Mouse (Mus musculus) hindbrain, embryonic 14.5 days (tissue): ENCODE measurements around the gene Dnmt1. TPM values are rescaled to one million over a fixed set of nuclear protein-coding genes. Genes with fewer than 3 reads are reported as not detected.

Source experiments
- ATAC-seq: fragments of 200-750 bp; cut with Nextera tagmentation; 2 replicates; pipeline ENCODE4 v1.8.0; 2017; ENCODE audit warnings: moderate number of reproducible peaks, mild to moderate bottlenecking, moderate TSS enrichment, moderate library complexity; ENCODE audit not compliant: low FRiP score
- DNase-seq: peaks from one replicate; pipeline ENCODE4 v3.0.0-alpha.2; 2015; ENCODE audit warnings: low spot score
- H3K27ac ChIP-seq: fragments of 300-500 bp; sonication (generic); 2 replicates; pipeline ENCODE4 v1.5.1; 2014; ENCODE audit warnings: mild to moderate bottlenecking, moderate library complexity
- H3K27me3 ChIP-seq: fragments of 300-500 bp; sonication (generic); 2 replicates; pipeline ENCODE4 v1.6.1; 2014; ENCODE audit warnings: mild to moderate bottlenecking, low read length, mixed read lengths; ENCODE audit not compliant: control insufficient read depth, insufficient read depth
- H3K36me3 ChIP-seq: fragments of 300-500 bp; sonication (generic); replicated peaks from 2 replicates; pipeline ENCODE4 v1.6.1; 2014; ENCODE audit not compliant: control insufficient read depth, insufficient read depth
- H3K4me1 ChIP-seq: fragments of 300-500 bp; sonication (generic); replicated peaks from 2 replicates; pipeline ENCODE4 v1.6.1; 2014; ENCODE audit warnings: antibody characterized with exemption, low read length, mixed read lengths; ENCODE audit not compliant: control insufficient read depth, insufficient read depth
- H3K4me2 ChIP-seq: fragments of 300-500 bp; sonication (generic); replicated peaks from 2 replicates; pipeline ENCODE4 v1.6.1; 2014; ENCODE audit warnings: mild to moderate bottlenecking, moderate library complexity
- H3K4me3 ChIP-seq: fragments of 300-500 bp; sonication (generic); replicated peaks from 2 replicates; pipeline ENCODE4 v1.5.1; 2014; ENCODE audit warnings: mild to moderate bottlenecking, low read length
- H3K9ac ChIP-seq: fragments of 300-500 bp; sonication (generic); 2 replicates; pipeline ENCODE4 v1.6.1; 2014
- H3K9me3 ChIP-seq: fragments of 300-500 bp; sonication (generic); 2 replicates; pipeline ENCODE4 v1.6.1; 2016; ENCODE audit warnings: low read length; ENCODE audit not compliant: control insufficient read depth
- WGBS: fragments of 180-500 bp; shearing (Covaris S2); extraction: QIAGEN DNeasy Blood & Tissue Kit; methylation state at CpG from one replicate; pipeline ENCODE4 v1.1.7; 2014; 5-methylcytosine and 5-hydroxymethylcytosine counted together
- microRNA-seq: library from miRNA; unstranded; fragments of <30 nt; microRNA quantifications from one replicate; pipeline ENCODE4, GENCODE M21; 2016
- polyA plus RNA-seq: library from polyadenylated mRNA; unstranded; fragments of >200 nt; fragmentation: Nextera tagmentation; extraction: Ambion mirVana; gene quantifications from 2 replicates; pipeline ENCODE4 v1.2.1, GENCODE M21; 2014

Gene Dnmt1
- polyA plus RNA-seq, 1 experiment from 2014 or later: 37.8 TPM

DNA sequence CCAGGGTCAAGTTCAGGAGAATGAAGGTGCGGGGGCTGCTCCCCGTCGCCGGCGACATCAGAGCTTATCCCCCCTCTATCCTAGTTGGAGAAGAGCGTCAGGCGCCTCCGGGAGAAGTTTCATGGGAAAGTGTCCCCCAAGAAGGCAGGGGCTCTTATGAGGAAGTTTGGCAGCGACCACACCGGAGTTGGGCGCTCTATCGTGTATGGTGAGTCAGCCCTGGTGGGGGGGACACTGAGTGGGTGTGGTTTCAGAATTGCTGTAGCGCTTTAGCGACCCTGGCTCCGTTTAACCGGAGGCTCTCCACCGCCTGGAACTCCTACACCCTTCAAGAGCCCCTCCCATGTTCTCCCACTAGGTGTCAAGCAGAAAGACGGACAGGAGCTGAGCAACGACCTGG lies 90.4 kb downstream of the Dnmt1 start:
- H3K4me3 ChIP-seq: peak overlapping the region; percentile 29
- ATAC-seq (no peak), DNase-seq (no peak)
- peaks cover 47% of the 10 kb centered on the region for H3K27me3 ChIP-seq
- no peak overlapping the region for H3K27ac ChIP-seq
- H3K9me3 ChIP-seq: no peaks in the 10 kb centered on the region
- H3K36me3 ChIP-seq: no peaks in the 10 kb centered on the region
- peak overlapping the region; percentile 42 for H3K4me2 ChIP-seq
- H3K4me1 ChIP-seq: no peaks in the 10 kb centered on the region
- 6% methylated on average over 19 of the region's 19 CpGs for WGBS
- H3K9ac ChIP-seq: no peak overlapping the region

DNA sequence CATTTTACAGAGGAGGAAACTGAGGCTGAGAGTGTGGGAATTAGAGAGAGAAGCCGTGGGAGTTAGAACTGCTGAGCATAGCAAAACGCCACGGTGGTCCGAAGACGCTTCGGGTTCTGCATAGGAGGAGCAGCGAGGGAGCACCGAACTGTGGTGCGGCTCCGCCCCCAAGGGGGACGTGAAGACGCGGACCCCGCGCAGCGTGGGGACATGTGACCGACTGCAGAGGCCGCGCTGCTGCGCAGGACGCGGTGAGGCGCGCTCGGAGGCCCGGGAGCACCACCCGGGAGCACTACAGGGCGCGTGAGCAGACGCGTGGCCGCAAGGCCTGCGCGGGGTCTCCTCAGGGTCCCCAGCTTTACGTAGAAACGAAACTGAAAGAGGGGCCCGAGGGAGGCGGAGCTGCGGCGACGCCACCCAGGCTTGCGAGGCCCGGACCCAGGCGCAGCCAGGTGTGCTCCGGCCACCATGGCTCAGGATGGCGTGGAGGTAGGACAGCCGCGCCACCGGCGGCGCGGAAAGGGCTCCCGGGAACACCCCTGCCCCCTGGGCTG lies 91.2 kb downstream of the Dnmt1 start, which contains the start of gene A230050P20Rik:
Gene A230050P20Rik, plus strand, starts transcription at position 195 of the 554 bp plus-strand sequence.
- peak within 1 kb of the TSS; percentile 29 for H3K4me3 ChIP-seq
- H3K27ac ChIP-seq: no peak within 1 kb of the TSS
- H3K4me1 ChIP-seq: no peaks in the 10 kb centered on the region
- no peaks in the 10 kb centered on the region for H3K9me3 ChIP-seq
- peak within 1 kb of the TSS; percentile 36; the same call in 1 of the 2 replicates for H3K9ac ChIP-seq
- 14% methylated on average over 41 of the region's 53 CpGs for WGBS
- H3K36me3 ChIP-seq: no peaks in the 10 kb centered on the region
- H3K27me3 ChIP-seq: peaks cover 47% of the 10 kb centered on the region
- peak within 1 kb of the TSS; percentile 42 for H3K4me2 ChIP-seq
- no peak for DNase-seq
- ATAC-seq: 0 out of 2 replicates have a peak, but pooled peaks have one; percentile 25

DNA sequence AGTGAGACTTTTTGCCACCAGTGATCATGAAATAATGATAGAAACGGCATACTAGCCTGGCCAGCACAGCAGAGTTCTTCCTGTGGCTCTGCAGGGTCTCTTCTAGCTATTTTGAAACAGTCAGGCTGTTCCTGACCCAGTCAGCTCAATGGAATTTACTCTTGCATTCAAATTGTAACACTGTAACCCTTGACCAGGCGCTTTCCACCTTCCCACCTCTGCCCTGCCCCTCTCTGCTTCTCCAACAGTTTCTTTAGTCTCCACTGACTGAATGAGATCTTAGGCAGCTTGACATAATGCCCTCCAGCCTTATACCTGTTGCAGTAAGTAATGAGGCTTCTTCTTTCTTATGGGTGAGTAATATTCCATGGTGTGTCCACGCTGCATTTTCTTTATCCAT lies 92.8 kb downstream of the Dnmt1 start:
- no peak overlapping the region for H3K9ac ChIP-seq
- no peak for ATAC-seq
- no peaks in the 10 kb centered on the region for H3K9me3 ChIP-seq
- 49% methylated on average over 3 of the region's 3 CpGs for WGBS
- no peak overlapping the region for H3K4me2 ChIP-seq
- H3K36me3 ChIP-seq: no peaks in the 10 kb centered on the region
- no peak overlapping the region for H3K4me3 ChIP-seq
- no peak overlapping the region for H3K27ac ChIP-seq
- no peaks in the 10 kb centered on the region for H3K4me1 ChIP-seq
- H3K27me3 ChIP-seq: peaks cover 47% of the 10 kb centered on the region
- DNase-seq: no peak

DNA sequence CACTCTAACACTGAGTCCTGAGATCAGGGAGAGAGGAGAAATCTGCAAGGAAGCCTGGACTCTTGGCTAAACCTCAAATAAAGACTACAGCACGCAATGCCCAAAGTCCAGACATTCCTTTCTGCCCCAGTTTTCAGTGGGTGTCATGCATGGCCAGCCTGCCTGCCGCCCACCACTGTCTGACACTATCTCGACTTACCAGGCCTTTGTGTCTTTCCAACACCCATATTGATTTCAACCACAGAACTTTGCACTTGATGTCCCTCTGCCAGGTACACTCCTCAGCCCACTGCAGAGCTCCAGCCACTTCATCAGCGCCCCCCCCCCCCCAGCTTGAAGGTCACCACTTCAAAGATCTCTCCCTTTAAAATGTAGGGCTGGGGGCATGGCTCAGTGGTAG lies 97.5 kb downstream of the Dnmt1 start:
- ATAC-seq (no peak), DNase-seq (no peak)
- Histone ChIP-seq H3K9me3 (no peaks in the 10 kb centered on the region), H3K4me2 (no peak overlapping the region), H3K4me3 (no peak overlapping the region), H3K27ac (no peak overlapping the region), H3K4me1 (no peaks in the 10 kb centered on the region), H3K27me3 (peaks cover 3% of the 10 kb centered on the region; the same call in 1 of the 2 replicates), H3K36me3 (no peaks in the 10 kb centered on the region), H3K9ac (no peak overlapping the region)
- WGBS: 60% methylated on average over 4 of the region's 4 CpGs

DNA sequence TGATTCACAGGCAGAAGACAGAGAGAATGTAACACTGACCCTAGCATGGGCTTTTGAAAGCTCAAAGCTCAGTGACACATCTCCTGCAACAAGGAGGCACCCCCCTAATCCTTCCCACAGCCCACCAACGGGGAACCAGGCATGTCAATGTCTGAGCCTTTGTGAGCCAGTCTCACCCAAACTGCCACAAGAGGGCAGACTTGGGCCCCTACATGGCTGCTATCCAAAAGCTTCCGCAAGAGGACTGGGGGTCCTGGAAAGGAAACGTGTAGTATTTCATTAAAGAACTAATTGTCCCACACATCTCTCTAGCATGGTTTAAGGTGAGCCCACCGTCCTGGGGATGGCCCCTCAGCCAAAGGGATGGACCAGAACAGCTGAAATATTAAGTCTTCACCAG lies 97.9 kb downstream of the Dnmt1 start:
- no peak overlapping the region for H3K4me3 ChIP-seq
- H3K9me3 ChIP-seq: no peaks in the 10 kb centered on the region
- ATAC-seq: no peak
- H3K9ac ChIP-seq: no peak overlapping the region
- H3K4me2 ChIP-seq: no peak overlapping the region
- H3K27me3 ChIP-seq: no peaks in the 10 kb centered on the region
- 15% methylated on average over 4 of the region's 4 CpGs for WGBS
- no peak overlapping the region for H3K27ac ChIP-seq
- no peaks in the 10 kb centered on the region for H3K36me3 ChIP-seq
- no peaks in the 10 kb centered on the region for H3K4me1 ChIP-seq
- peak; percentile 41 for DNase-seq

DNA sequence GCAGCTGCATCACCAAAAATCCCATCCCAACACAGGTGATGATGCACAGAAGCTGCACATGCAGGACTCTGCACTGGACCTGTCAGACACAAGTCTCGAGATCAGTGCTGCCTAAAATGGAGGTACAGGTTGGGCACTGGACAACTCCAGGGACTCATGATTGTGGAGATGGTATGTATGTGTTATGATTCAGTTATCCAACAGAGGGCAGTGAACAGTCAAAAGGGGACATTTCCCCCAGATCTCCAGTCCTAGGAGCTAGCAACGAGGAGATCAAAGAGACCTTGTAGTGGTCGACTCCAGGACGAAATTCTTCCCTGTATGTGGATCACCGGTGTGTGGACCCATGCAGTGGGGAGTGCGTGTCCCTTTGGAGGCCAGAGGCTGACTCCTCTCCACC lies 99.8 kb downstream of the Dnmt1 start:
- Histone ChIP-seq H3K36me3 (no peaks in the 10 kb centered on the region), H3K9me3 (no peaks in the 10 kb centered on the region), H3K4me3 (no peak overlapping the region), H3K27me3 (no peaks in the 10 kb centered on the region), H3K27ac (no peak overlapping the region), H3K4me1 (no peaks in the 10 kb centered on the region), H3K9ac (no peak overlapping the region), H3K4me2 (no peak overlapping the region)
- 54% methylated on average over 6 of the region's 6 CpGs for WGBS
- ATAC-seq (no peak), DNase-seq (no peak)

Small RNA genes lying within 50 kb of the gene (microRNA-seq; reads per million reads assigned to microRNA genes)
- gene Mir7081: 0.48 reads per million

Other genes starting within 250 kb of the Dnmt1 start
- gene Olfm2, start 213.5 kb downstream of the Dnmt1 start, polyA plus RNA-seq: 185 and 207 TPM in 2 replicates
- 0.66 and 0.74 TPM in 2 replicates for gene Col5a3, start 144.8 kb downstream of the Dnmt1 start, polyA plus RNA-seq
- not detected in 2 replicates for gene Rdh8, start 141.4 kb downstream of the Dnmt1 start, polyA plus RNA-seq
- 5.8 and 6.9 TPM in 2 replicates for gene A230050P20Rik, start 91.2 kb downstream of the Dnmt1 start, polyA plus RNA-seq
- gene Angptl6, start 80.2 kb downstream of the Dnmt1 start, polyA plus RNA-seq: 11.8 and 12.8 TPM in 2 replicates
- 39.5 and 40.5 TPM in 2 replicates for gene Ppan, start 71.7 kb downstream of the Dnmt1 start, polyA plus RNA-seq
- 216 and 231 TPM in 2 replicates for gene Eif3g, start 61.3 kb downstream of the Dnmt1 start, polyA plus RNA-seq
- 8.6 and 8.8 TPM in 2 replicates for gene S1pr2, start 16.9 kb upstream of the Dnmt1 start, polyA plus RNA-seq
- 97.3 and 102 TPM in 2 replicates for gene Mrpl4, start 42.9 kb upstream of the Dnmt1 start, polyA plus RNA-seq
- 3.6 and 3.8 TPM in 2 replicates for gene Icam1, start 56.1 kb upstream of the Dnmt1 start, polyA plus RNA-seq
- gene Icam4, start 69.5 kb upstream of the Dnmt1 start, polyA plus RNA-seq: 0.31 TPM in 1 of 2 replicates, not detected in the other
- 1.6 and 1.9 TPM in 2 replicates for gene Icam5, start 72.2 kb upstream of the Dnmt1 start, polyA plus RNA-seq
- gene Zglp1, start 107.2 kb upstream of the Dnmt1 start, polyA plus RNA-seq: 1.0 and 2.0 TPM in 2 replicates
- gene Gm49373, start 113.2 kb upstream of the Dnmt1 start, polyA plus RNA-seq: 1.2 and 2.4 TPM in 2 replicates
- gene Fdx1l, start 113.7 kb upstream of the Dnmt1 start, polyA plus RNA-seq: 67.0 and 72.0 TPM in 2 replicates
- 0.95 and 1.6 TPM in 2 replicates for gene Gm38431, start 132.1 kb upstream of the Dnmt1 start, polyA plus RNA-seq
- gene Raver1, start 132.1 kb upstream of the Dnmt1 start, polyA plus RNA-seq: 35.2 and 37.6 TPM in 2 replicates
- gene Tyk2, start 171.4 kb upstream of the Dnmt1 start, polyA plus RNA-seq: 7.3 and 8.4 TPM in 2 replicates
- gene Cdc37, start 190.1 kb upstream of the Dnmt1 start, polyA plus RNA-seq: 192 and 215 TPM in 2 replicates
- gene Pde4a, start 205.8 kb upstream of the Dnmt1 start, polyA plus RNA-seq: 28.8 and 35.5 TPM in 2 replicates